Mouse (Mus musculus) urinary bladder, postnatal 36 days (tissue): Measurements from ENCODE around the gene Olfr785.
"Not testable (repeated sequence)": the region's sequence is repeated elsewhere in the genome, so short reads cannot be mapped to it uniquely, and the experiment has no call there.

ENCODE experiments used
- DNase-seq, 2 experiments: peaks; one replicate each; pipeline ENCODE4 v3.0.0; 2022; ENCODE audit warnings: low spot score in 2 of 2, mixed read lengths in 1 of 2

Olfr785 gene

GRCm38 (mm10) chr10:129405126-129405525 lies at the start of gene Olfr785:
Gene Olfr785, plus strand, starts transcription at chr10:129405426.
- no peak for DNase-seq

- not testable (repeated sequence) for DNase-seq
These were observed 48.7 kb upstream of the Olfr785 start for GRCm38 (mm10) chr10:129356496-129356895.

- DNase-seq = no peak
These were observed 47.9 kb upstream of the Olfr785 start for GRCm38 (mm10) chr10:129357307-129357706.

- not testable (repeated sequence) for DNase-seq
These were observed 31.2 kb upstream of the Olfr785 start for GRCm38 (mm10) chr10:129374051-129374450.

GRCm38 (mm10) chr10:129383783-129384182 lies 21.4 kb upstream of the Olfr785 start, which contains the start of gene Olfr784:
Gene Olfr784, plus strand, starts transcription at chr10:129384083.
- DNase-seq = no peak

GRCm38 (mm10) chr10:129400892-129401291 lies 4.3 kb upstream of the Olfr785 start:
- no peak for DNase-seq

GRCm38 (mm10) chr10:129427006-129427405 lies 21.8 kb downstream of the Olfr785 start, which contains the start of gene Olfr786:
Gene Olfr786, plus strand, starts transcription at chr10:129427306.
- no peak for DNase-seq
